Mouse (Mus musculus) heart, embryonic 10.5 days (tissue): ENCODE measurements at regions not wholly inside any gene's neighbourhood (a gene's known extent, or its start where the extent isn't known, plus 50 kb on each side); places are given as distances from the start of the nearest gene placed in this dataset.

Source experiments
- DNase-seq: peaks from one replicate; pipeline ENCODE4 v3.0.0-alpha.2; 2017; ENCODE audit warnings: low spot score
- H3K27ac ChIP-seq: fragments of 300-500 bp; sonication (generic); 2 replicates; pipeline ENCODE4 v1.5.1; 2016; ENCODE audit warnings: mild to moderate bottlenecking
- H3K27me3 ChIP-seq: fragments of 300-500 bp; sonication (generic); 2 replicates; pipeline ENCODE4 v1.6.1; 2016; ENCODE audit warnings: mild to moderate bottlenecking; ENCODE audit not compliant: poor library complexity, insufficient read depth, severe bottlenecking
- H3K36me3 ChIP-seq: fragments of 300-500 bp; sonication (generic); 2 replicates; pipeline ENCODE4 v1.6.1; 2016; ENCODE audit warnings: mild to moderate bottlenecking, moderate library complexity
- H3K4me1 ChIP-seq: fragments of 300-500 bp; sonication (generic); 2 replicates; pipeline ENCODE4 v1.6.1; 2016; ENCODE audit warnings: mild to moderate bottlenecking
- H3K4me3 ChIP-seq: fragments of 300-500 bp; sonication (generic); 2 replicates; pipeline ENCODE4 v1.5.1; 2016; ENCODE audit warnings: mild to moderate bottlenecking, moderate library complexity
- H3K9me3 ChIP-seq: fragments of 300-500 bp; sonication (generic); 2 replicates; pipeline ENCODE4 v1.6.1; 2016; ENCODE audit warnings: mild to moderate bottlenecking, moderate library complexity
- WGBS: fragments of 180-500 bp; shearing (Covaris S2); methylation state at CpG from one replicate; pipeline ENCODE4 v1.1.7; 2016; 5-methylcytosine and 5-hydroxymethylcytosine counted together

- no peaks in the 10 kb centered on the region for H3K36me3 ChIP-seq
- no peak overlapping the region for H3K27ac ChIP-seq
- H3K4me1 ChIP-seq = no peaks in the 10 kb centered on the region
- WGBS = 89% methylated on average over 19 of the region's 19 CpGs
- H3K9me3 ChIP-seq = no peaks in the 10 kb centered on the region
- H3K4me3 ChIP-seq = no peak overlapping the region
- H3K27me3 ChIP-seq = no peaks in the 10 kb centered on the region
- no peak for DNase-seq
These were observed 107.2 kb upstream of the Atp2b1 start for GRCm38 (mm10) chr10:98806798-98807535.

GRCm38 (mm10) chr10:98808644-98809043 is 105.6 kb upstream of the Atp2b1 start:
- 79% methylated on average over 4 of the region's 4 CpGs for WGBS
- Histone ChIP-seq H3K4me1 (no peaks in the 10 kb centered on the region), H3K27ac (no peak overlapping the region), H3K9me3 (no peaks in the 10 kb centered on the region), H3K4me3 (no peak overlapping the region), H3K27me3 (no peaks in the 10 kb centered on the region), H3K36me3 (no peaks in the 10 kb centered on the region)
- DNase-seq = no peak

GRCm38 (mm10) chr10:98829051-98829450 is 85.2 kb upstream of the Atp2b1 start:
- H3K9me3 ChIP-seq = no peaks in the 10 kb centered on the region
- 86% methylated on average over 5 of the region's 5 CpGs for WGBS
- H3K27ac ChIP-seq = no peak overlapping the region
- no peaks in the 10 kb centered on the region for H3K36me3 ChIP-seq
- H3K4me3 ChIP-seq = no peak overlapping the region
- H3K27me3 ChIP-seq = no peaks in the 10 kb centered on the region
- DNase-seq = no peak
- H3K4me1 ChIP-seq = no peaks in the 10 kb centered on the region

- no peak overlapping the region for H3K27ac ChIP-seq
- no peaks in the 10 kb centered on the region for H3K36me3 ChIP-seq
- H3K27me3 ChIP-seq = no peaks in the 10 kb centered on the region
- no peak for DNase-seq
- H3K4me1 ChIP-seq = no peaks in the 10 kb centered on the region
- no peaks in the 10 kb centered on the region for H3K9me3 ChIP-seq
- 70% methylated on average over 7 of the region's 7 CpGs for WGBS
- H3K4me3 ChIP-seq = no peak overlapping the region
These were observed 82.7 kb upstream of the Atp2b1 start for GRCm38 (mm10) chr10:98831488-98831887.

GRCm38 (mm10) chr10:98837289-98838181 is 76.7 kb upstream of the Atp2b1 start:
- Histone ChIP-seq H3K36me3 (no peaks in the 10 kb centered on the region), H3K27me3 (no peaks in the 10 kb centered on the region), H3K9me3 (no peaks in the 10 kb centered on the region), H3K4me3 (no peak overlapping the region), H3K4me1 (no peaks in the 10 kb centered on the region), H3K27ac (no peak overlapping the region)
- WGBS = 57% methylated on average over 16 of the region's 16 CpGs
- no peak for DNase-seq

GRCm38 (mm10) chr10:98838926-98839679 is 75.1 kb upstream of the Atp2b1 start:
- no peak for DNase-seq
- H3K4me3 ChIP-seq = no peak overlapping the region
- H3K27me3 ChIP-seq = no peaks in the 10 kb centered on the region
- H3K36me3 ChIP-seq = no peaks in the 10 kb centered on the region
- no peak overlapping the region for H3K27ac ChIP-seq
- WGBS = 90% methylated on average over 8 of the region's 8 CpGs
- H3K9me3 ChIP-seq = peaks cover 10% of the 10 kb centered on the region; the same call in 1 of the 2 replicates
- H3K4me1 ChIP-seq = no peaks in the 10 kb centered on the region

- no peak for DNase-seq
- Histone ChIP-seq H3K27ac (no peak overlapping the region), H3K9me3 (peaks cover 10% of the 10 kb centered on the region; the same call in 1 of the 2 replicates), H3K27me3 (no peaks in the 10 kb centered on the region), H3K4me1 (no peaks in the 10 kb centered on the region), H3K4me3 (no peak overlapping the region), H3K36me3 (no peaks in the 10 kb centered on the region)
- WGBS = 91% methylated on average over 11 of the region's 11 CpGs
These were observed 74.2 kb upstream of the Atp2b1 start for GRCm38 (mm10) chr10:98839963-98840362.

- Histone ChIP-seq H3K4me3 (no peak overlapping the region), H3K27ac (no peak overlapping the region), H3K4me1 (no peaks in the 10 kb centered on the region), H3K36me3 (no peaks in the 10 kb centered on the region), H3K27me3 (no peaks in the 10 kb centered on the region), H3K9me3 (peaks cover 10% of the 10 kb centered on the region; the same call in 1 of the 2 replicates)
- no peak for DNase-seq
- WGBS = 89% methylated on average over 8 of the region's 8 CpGs
These were observed 73.8 kb upstream of the Atp2b1 start for GRCm38 (mm10) chr10:98840411-98840810.

GRCm38 (mm10) chr10:98840957-98841831 is 73.0 kb upstream of the Atp2b1 start:
- Histone ChIP-seq H3K36me3 (no peaks in the 10 kb centered on the region), H3K27ac (no peak overlapping the region), H3K4me1 (no peaks in the 10 kb centered on the region), H3K9me3 (peaks cover 10% of the 10 kb centered on the region; the same call in 1 of the 2 replicates), H3K27me3 (no peaks in the 10 kb centered on the region), H3K4me3 (no peak overlapping the region)
- 84% methylated on average over 13 of the region's 13 CpGs for WGBS
- no peak for DNase-seq

GRCm38 (mm10) chr10:98841860-98842259 is 72.3 kb upstream of the Atp2b1 start:
- no peaks in the 10 kb centered on the region for H3K4me1 ChIP-seq
- no peaks in the 10 kb centered on the region for H3K27me3 ChIP-seq
- peaks cover 10% of the 10 kb centered on the region; the same call in 1 of the 2 replicates for H3K9me3 ChIP-seq
- DNase-seq = no peak
- WGBS = 76% methylated on average over 3 of the region's 3 CpGs
- H3K27ac ChIP-seq = no peak overlapping the region
- H3K36me3 ChIP-seq = no peaks in the 10 kb centered on the region
- H3K4me3 ChIP-seq = no peak overlapping the region

- DNase-seq = no peak
- 70% methylated on average over 1 of the region's 1 CpGs for WGBS
- Histone ChIP-seq H3K4me1 (no peaks in the 10 kb centered on the region), H3K36me3 (no peaks in the 10 kb centered on the region), H3K27me3 (no peaks in the 10 kb centered on the region), H3K27ac (no peak overlapping the region), H3K9me3 (peaks cover 10% of the 10 kb centered on the region; the same call in 1 of the 2 replicates), H3K4me3 (no peak overlapping the region)
These were observed 71.5 kb upstream of the Atp2b1 start for GRCm38 (mm10) chr10:98842721-98843120.

GRCm38 (mm10) chr10:98849851-98850250 is 64.4 kb upstream of the Atp2b1 start:
- H3K4me3 ChIP-seq = no peak overlapping the region
- no peaks in the 10 kb centered on the region for H3K27me3 ChIP-seq
- H3K36me3 ChIP-seq = no peaks in the 10 kb centered on the region
- no peak for DNase-seq
- no peaks in the 10 kb centered on the region for H3K9me3 ChIP-seq
- H3K4me1 ChIP-seq = no peaks in the 10 kb centered on the region
- 77% methylated on average over 3 of the region's 3 CpGs for WGBS
- no peak overlapping the region for H3K27ac ChIP-seq
